Mouse (Mus musculus): ENCODE measurements at regions not wholly inside any gene's neighbourhood (a gene's known extent, or its start where the extent isn't known, plus 50 kb on each side); places are given as distances from the start of the nearest gene placed in this dataset.

DNA sequence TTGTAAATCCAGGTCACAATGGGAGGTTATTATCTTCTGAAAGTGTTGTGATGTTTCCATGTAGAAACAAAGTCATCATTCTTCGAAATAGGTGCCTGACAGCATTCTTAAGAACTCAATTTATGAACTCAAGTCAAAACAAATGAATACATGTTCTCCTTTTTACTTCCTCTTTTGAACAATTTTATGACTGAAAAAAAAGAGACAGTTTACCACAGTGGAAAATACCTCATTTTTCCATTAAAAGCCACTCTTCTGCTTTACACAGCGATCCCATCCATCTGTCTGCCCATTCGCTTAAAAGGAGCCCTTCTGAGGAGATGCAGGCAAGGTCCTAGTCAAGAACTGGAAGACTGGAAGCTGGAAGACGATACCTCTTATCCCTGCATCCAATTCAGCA lies 169.5 kb downstream of the Hlx start:
- TF ChIP-seq CTCF (IDR thresholded peaks at IDR 0.05; ENCODE audit: control insufficient read depth, insufficient read depth, insufficient replicate concordance, low read depth, low read length), result no peak
- TF ChIP-seq POLR2A (IDR thresholded peaks at IDR 0.05; ENCODE audit: control insufficient read depth, low read depth, low read length), result no peak
